Mouse (Mus musculus) adrenal gland (tissue): ENCODE data around the gene Rab25.

Source experiments
- microRNA-seq, 2 experiments: library from miRNA; unstranded; fragments of <30 nt; microRNA quantifications; one replicate each; pipeline ENCODE4; 2019

The Rab25 gene

Small RNA genes lying within 50 kb of the gene (microRNA-seq; reads per million reads assigned to microRNA genes)
- gene Mir1905: 0 reads per million in 2 experiments
